Mouse (Mus musculus) lung, postnatal 0 days (tissue): ENCODE data around the gene Cfap54. TPM values are rescaled to one million over a fixed set of nuclear protein-coding genes. Genes with fewer than 3 reads are reported as not detected.

Experiments
- ATAC-seq: fragments of 200-750 bp; cut with Nextera tagmentation; 2 replicates; pipeline ENCODE4 v1.8.0; 2017; ENCODE audit warnings: moderate library complexity
- DNase-seq: peaks from one replicate; pipeline ENCODE4 v3.0.0-alpha.2; 2016; ENCODE audit warnings: low spot score
- H3K27ac ChIP-seq: fragments of 300-500 bp; sonication (generic); 2 replicates; pipeline ENCODE4 v1.5.1; 2014; ENCODE audit warnings: antibody characterized with exemption, mild to moderate bottlenecking, low read length, mixed read lengths
- H3K27me3 ChIP-seq: fragments of 300-500 bp; sonication (generic); replicated peaks from 2 replicates; pipeline ENCODE4 v1.6.1; 2014; ENCODE audit warnings: low read length, mixed read lengths; ENCODE audit not compliant: insufficient read depth
- H3K36me3 ChIP-seq: fragments of 300-500 bp; sonication (generic); 2 replicates; pipeline ENCODE4 v1.6.1; 2014; ENCODE audit warnings: low read length, mixed read lengths; ENCODE audit not compliant: insufficient read depth
- H3K4me1 ChIP-seq: fragments of 300-500 bp; sonication (generic); 2 replicates; pipeline ENCODE4 v1.6.1; 2014; ENCODE audit warnings: antibody characterized with exemption, low read depth, low read length, mixed read lengths; ENCODE audit not compliant: insufficient read depth
- H3K4me2 ChIP-seq: fragments of 300-500 bp; sonication (generic); replicated peaks from 2 replicates; pipeline ENCODE4 v1.6.1; 2014; ENCODE audit warnings: low read depth, mild to moderate bottlenecking, low read length, moderate library complexity, mixed read lengths
- H3K4me3 ChIP-seq: fragments of 300-500 bp; sonication (generic); 2 replicates; pipeline ENCODE4 v1.5.1; 2014; ENCODE audit warnings: low read depth, low read length
- H3K9ac ChIP-seq: fragments of 300-500 bp; sonication (generic); replicated peaks from 2 replicates; pipeline ENCODE4 v1.6.1; 2014; ENCODE audit warnings: low read depth, mild to moderate bottlenecking
- H3K9me3 ChIP-seq: fragments of 300-500 bp; sonication (generic); 2 replicates; pipeline ENCODE4 v1.6.1; 2016; ENCODE audit warnings: low read length, mixed read lengths
- CTCF ChIP-seq: IDR thresholded peaks from 2 replicates; pipeline ENCODE4 v1.5.1; 2016; ENCODE audit warnings: antibody characterized with exemption, mild to moderate bottlenecking
- EP300 ChIP-seq: IDR thresholded peaks from 2 replicates; pipeline ENCODE4 v1.6.1; 2016; ENCODE audit warnings: antibody characterized with exemption, mild to moderate bottlenecking, control low read depth
- WGBS: fragments of 180-500 bp; shearing (Covaris S2); extraction: QIAGEN DNeasy Blood & Tissue Kit; methylation state at CpG from one replicate; pipeline ENCODE4 v1.1.7; 2014; 5-methylcytosine and 5-hydroxymethylcytosine counted together
- polyA plus RNA-seq: library from polyadenylated mRNA; unstranded; fragments of >200 nt; fragmentation: Nextera tagmentation; extraction: Ambion mirVana; gene quantifications from 2 replicates; pipeline ENCODE4 v1.2.1, GENCODE M21; 2015

Cfap54 gene
- polyA plus RNA-seq, 1 experiment from 2014 or later = 6.2 TPM

- WGBS = 41% methylated on average over 12 of the region's 12 CpGs
- Histone ChIP-seq H3K27me3 (no peaks in the 10 kb centered on the region), H3K4me1 (no peaks in the 10 kb centered on the region), H3K36me3 (no peaks in the 10 kb centered on the region), H3K9ac (no peak overlapping the region), H3K4me3 (no peak overlapping the region), H3K27ac (peak overlapping the region; percentile 78), H3K4me2 (peak overlapping the region; percentile 14; the same call in 1 of the 2 replicates), H3K9me3 (no peaks in the 10 kb centered on the region)
- TF ChIP-seq CTCF (no peak), EP300 (peak; percentile 97)
- ATAC-seq (peak; percentile 93), DNase-seq (peak; percentile 90)
Measured at GRCm38 (mm10) chr10:93123957-93124613, 42.7 kb upstream of the Cfap54 start.

- Histone ChIP-seq H3K27ac (peak overlapping the region; percentile 78), H3K4me3 (no peak overlapping the region), H3K4me2 (no peak overlapping the region), H3K36me3 (no peaks in the 10 kb centered on the region), H3K4me1 (no peaks in the 10 kb centered on the region), H3K9me3 (no peaks in the 10 kb centered on the region), H3K9ac (no peak overlapping the region), H3K27me3 (no peaks in the 10 kb centered on the region)
- no peak for TF ChIP-seq CTCF
- no peak for TF ChIP-seq EP300
- ATAC-seq (no peak), DNase-seq (no peak)
- WGBS = 67% methylated on average over 4 of the region's 4 CpGs
Measured at GRCm38 (mm10) chr10:93123310-93123709, 41.9 kb upstream of the Cfap54 start.

- no peak for ATAC-seq
- Histone ChIP-seq H3K9ac (no peak overlapping the region), H3K27ac (no peak overlapping the region), H3K4me2 (no peak overlapping the region), H3K9me3 (no peaks in the 10 kb centered on the region), H3K4me1 (no peaks in the 10 kb centered on the region), H3K36me3 (no peaks in the 10 kb centered on the region), H3K27me3 (no peaks in the 10 kb centered on the region), H3K4me3 (no peak overlapping the region)
- 63% methylated on average over 12 of the region's 12 CpGs for WGBS
- no peak for DNase-seq
- TF ChIP-seq EP300 = 0 out of 2 replicates have a peak, but pooled peaks have one; percentile 12
- no peak for TF ChIP-seq CTCF
Measured at GRCm38 (mm10) chr10:93122399-93123184, 41.2 kb upstream of the Cfap54 start.

- DNase-seq = no peak
- no peaks in the 10 kb centered on the region for H3K9me3 ChIP-seq
- H3K27me3 ChIP-seq = no peaks in the 10 kb centered on the region
- no peaks in the 10 kb centered on the region for H3K4me1 ChIP-seq
- H3K36me3 ChIP-seq = no peaks in the 10 kb centered on the region
- TF ChIP-seq CTCF = no peak
- H3K4me2 ChIP-seq = no peak overlapping the region
- 93% methylated on average over 6 of the region's 6 CpGs for WGBS
- H3K4me3 ChIP-seq = no peak overlapping the region
- no peak for ATAC-seq
- H3K9ac ChIP-seq = no peak overlapping the region
- no peak overlapping the region for H3K27ac ChIP-seq
Measured at GRCm38 (mm10) chr10:93121262-93121860, 39.9 kb upstream of the Cfap54 start.

GRCm38 (mm10) chr10:93119809-93120208 is 38.4 kb upstream of the Cfap54 start:
- H3K4me1 ChIP-seq = no peaks in the 10 kb centered on the region
- no peak overlapping the region for H3K27ac ChIP-seq
- H3K9me3 ChIP-seq = no peaks in the 10 kb centered on the region
- no peak overlapping the region for H3K9ac ChIP-seq
- H3K4me2 ChIP-seq = no peak overlapping the region
- H3K27me3 ChIP-seq = no peaks in the 10 kb centered on the region
- no peak overlapping the region for H3K4me3 ChIP-seq
- H3K36me3 ChIP-seq = no peaks in the 10 kb centered on the region
- DNase-seq (no peak), ATAC-seq (no peak)
- 72% methylated on average over 5 of the region's 5 CpGs for WGBS
- TF ChIP-seq CTCF = no peak
- TF ChIP-seq EP300 = no peak

- no peak for TF ChIP-seq EP300
- no peak for TF ChIP-seq CTCF
- peak; percentile 24 for DNase-seq
- ATAC-seq = 0 out of 2 replicates have a peak, but pooled peaks have one; percentile 21
- Histone ChIP-seq H3K9ac (no peak overlapping the region), H3K4me2 (no peak overlapping the region), H3K27me3 (no peaks in the 10 kb centered on the region), H3K4me3 (no peak overlapping the region), H3K36me3 (no peaks in the 10 kb centered on the region), H3K9me3 (no peaks in the 10 kb centered on the region), H3K4me1 (no peaks in the 10 kb centered on the region), H3K27ac (no peak overlapping the region)
- WGBS = 44% methylated on average over 3 of the region's 3 CpGs
Measured at GRCm38 (mm10) chr10:93116636-93117035, 35.2 kb upstream of the Cfap54 start.
